Mouse (Mus musculus) bone marrow, adult 2 months (tissue): Measurements from ENCODE around the gene Nebl.

Experiments
- CTCF ChIP-seq: fragments of 200-500 bp; IDR thresholded peaks from 2 replicates; pipeline ENCODE4 v1.5.1; 2011; ENCODE audit warnings: low read length, control low read depth; ENCODE audit not compliant: control insufficient read depth, insufficient read depth
- POLR2A ChIP-seq: fragments of 200-500 bp; IDR thresholded peaks from 2 replicates; pipeline ENCODE4 v1.6.1; 2011; ENCODE audit warnings: low read depth, mild to moderate bottlenecking, control low read depth, low read length, borderline replicate concordance; ENCODE audit not compliant: control insufficient read depth

GRCm38 (mm10) chr2:17509942-17510341 is 221.3 kb downstream of the Nebl start:
- no peak for TF ChIP-seq CTCF
- no peak for TF ChIP-seq POLR2A
